Mouse (Mus musculus): ENCODE results near the gene Nav1.

Nav1 gene

DNA sequence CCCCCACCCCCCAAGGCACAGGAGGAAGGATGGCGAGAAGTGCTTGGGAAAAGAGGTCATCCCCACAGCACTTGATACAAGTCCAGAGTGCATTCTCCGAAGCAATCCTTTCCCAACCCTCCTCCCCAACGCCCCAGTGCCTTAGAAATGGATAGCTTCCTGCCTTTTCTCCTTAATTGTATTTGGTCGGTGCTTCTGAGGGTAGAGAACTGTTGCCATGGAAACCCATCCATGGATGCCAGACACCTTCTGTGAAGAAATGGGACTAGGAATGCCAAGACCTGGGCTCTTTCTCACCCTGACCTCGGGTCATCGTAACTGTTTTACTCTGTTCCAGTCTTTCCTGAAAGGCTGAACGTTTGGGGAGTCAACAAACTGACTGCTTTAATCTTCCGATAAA is 26.1 kb downstream of the Nav1 start:
- DNase-seq = no peak

DNA sequence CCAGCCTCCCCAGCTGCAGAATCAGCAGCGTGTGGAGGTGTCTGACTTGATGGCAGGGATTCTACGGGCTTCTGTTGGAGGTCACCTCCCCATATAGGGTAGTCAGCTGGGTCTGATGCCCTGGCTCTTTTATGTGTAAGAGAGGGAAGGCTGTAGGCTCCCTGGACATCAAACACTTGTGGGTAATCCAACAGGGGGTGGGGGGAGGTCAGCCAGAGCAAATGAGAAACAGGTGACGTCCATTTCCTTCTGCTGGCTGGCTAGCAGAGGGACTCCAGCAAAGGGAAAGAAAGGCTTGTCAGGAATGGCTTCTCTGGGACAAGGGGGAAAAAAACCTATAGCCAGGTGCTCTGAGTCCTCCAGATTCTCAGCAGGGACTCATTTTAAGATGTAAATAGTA is 28.0 kb downstream of the Nav1 start:
- no peak for DNase-seq

DNA sequence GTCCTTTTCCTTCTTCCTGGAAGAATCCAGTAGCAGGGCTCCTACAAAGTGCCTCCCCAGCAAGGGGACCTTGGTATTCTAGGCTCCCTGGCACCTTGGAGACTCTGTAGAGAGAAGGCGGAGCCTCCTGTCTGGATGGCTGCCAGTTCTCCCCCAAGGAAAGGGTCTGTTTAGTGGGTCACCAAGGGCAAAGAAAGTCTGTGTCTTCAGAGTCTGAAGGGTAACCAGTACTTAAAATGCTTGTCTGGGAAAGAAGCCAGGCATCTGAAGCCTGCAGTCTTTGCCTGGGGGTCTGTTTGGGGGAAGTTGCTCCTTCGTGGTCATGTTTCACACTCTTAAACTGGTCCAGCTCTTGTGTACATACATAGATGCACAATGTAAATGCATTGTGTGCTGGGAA is 29.3 kb downstream of the Nav1 start:
- no peak for DNase-seq

DNA sequence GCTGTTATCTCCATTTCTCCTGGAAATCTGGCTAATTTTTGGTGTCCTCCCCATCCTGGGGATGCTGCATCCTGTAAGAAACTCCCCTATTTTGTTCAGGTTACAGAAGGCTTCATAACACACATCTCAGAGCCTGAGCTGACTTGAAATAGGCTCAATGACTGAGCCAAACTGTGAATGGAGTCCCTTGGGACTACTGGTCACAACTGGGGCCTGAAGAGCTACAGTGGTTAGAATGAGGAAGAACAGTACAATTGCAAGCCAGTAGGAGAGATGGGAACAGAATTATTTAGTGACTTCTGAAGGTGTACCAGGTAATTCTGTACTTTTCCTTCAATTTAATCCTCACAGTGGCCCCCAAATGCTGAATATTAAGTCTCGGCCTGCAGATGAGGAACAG is 31.7 kb downstream of the Nav1 start:
- no peak for DNase-seq

DNA sequence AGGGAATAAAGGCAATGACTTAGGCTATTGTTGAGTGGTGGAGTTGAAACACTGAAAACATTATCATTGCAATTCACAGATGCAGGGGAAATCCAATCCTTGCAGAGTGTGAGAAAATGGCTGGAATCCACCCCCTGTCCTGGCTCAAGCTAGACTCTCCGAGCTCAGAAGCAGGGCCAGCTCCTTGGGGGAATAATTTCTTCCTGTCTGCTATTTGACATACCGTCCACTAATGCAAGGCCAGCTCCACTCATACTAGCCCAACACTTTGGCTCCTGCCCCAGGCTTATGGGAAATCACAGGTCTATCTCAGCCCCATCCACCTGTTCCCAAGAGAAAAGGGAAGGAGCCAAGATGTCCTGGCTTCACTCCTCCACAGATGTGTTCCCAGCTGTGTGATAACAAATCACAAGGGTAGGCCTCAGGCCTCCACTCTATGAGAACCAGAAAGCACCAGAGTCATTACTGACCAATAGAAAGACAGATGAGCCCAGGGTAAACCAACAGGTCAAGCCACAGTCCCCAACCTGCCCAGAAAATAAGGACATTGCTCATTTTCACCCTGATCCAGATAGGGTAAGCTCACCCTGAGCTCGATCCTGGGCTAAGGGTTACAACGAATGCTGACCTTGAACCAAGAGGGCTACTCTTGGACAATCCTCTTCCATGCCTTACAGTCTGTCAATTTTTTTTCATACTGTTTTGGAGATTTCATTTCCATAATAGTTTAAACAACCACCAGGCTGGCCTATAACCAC is 32.5 kb downstream of the Nav1 start:
- DNase-seq = no peak

DNA sequence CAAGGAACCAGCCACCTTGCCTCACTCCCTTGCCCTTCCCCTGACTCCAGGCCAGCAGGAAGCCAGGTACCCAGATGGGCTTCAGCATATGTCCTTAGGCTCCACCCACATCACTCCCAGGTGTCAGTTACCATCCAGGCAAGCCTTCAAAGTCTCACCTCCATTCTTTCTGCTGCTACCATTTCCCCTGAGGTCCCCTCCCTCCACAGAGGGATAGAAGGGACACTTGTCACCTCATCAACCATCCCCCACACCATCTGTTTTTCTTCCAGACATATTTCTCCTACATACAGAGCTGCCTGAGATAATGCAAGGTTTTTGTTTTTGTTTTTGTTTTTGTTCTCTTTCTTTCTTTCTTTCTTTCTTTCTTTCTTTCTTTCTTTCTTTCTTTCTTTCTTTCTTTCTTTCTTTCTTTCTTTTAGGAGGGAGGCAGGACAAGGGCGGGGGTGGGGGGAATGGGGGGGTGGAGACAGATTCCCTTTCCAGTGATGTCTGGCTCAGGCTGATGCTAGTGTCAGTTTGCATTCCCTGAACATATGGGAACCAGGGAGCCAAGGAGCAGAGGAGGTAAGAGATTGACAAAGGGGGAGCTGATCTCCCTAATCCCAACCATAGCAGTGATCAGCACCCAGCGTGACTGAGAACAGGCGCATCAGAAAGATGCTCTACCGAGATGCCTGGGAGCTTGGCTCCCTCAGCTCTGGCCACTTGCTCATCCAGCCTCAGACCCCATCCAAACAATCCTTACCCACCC is 34.8 kb downstream of the Nav1 start:
- DNase-seq = no peak

DNA sequence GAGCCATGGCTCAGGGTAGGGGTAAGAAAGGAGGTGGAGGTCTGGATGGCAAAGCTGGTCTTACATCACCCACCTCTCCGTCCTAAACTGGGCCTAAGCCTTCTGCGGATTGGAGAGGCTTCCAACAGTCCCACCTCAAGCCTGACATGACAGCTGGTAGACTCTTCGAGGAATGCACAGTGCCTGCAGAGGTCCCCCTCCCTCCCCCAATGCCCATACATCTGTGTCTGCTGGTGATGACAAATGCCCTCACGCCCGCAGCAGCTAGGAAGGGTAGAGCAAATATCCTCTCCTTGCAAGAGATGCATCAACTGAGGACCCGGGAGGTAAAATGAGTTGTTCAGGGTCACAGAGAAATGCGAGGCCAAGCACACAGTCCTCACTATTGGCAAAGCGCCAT is 39.0 kb downstream of the Nav1 start:
- DNase-seq = no peak

DNA sequence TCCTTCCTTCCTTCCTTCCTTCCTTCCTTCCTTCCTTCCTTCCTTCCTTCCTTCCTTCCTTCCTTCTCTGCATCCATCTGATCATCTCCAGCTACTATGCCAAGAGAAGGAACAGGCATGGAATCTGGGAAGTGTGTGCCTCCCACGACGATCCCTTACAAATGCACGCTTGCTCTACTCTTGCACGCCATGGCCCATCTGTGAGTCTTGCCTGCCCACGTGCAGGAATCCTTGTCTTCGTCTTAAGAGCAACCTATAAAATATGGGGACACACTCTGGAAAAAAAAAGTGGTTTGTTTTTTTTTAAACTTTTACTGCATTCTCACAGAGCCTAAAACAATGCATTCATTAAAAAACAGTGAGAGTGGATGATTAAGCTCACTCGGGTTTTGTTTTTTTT is 40.5 kb downstream of the Nav1 start:
- no peak for DNase-seq

DNA sequence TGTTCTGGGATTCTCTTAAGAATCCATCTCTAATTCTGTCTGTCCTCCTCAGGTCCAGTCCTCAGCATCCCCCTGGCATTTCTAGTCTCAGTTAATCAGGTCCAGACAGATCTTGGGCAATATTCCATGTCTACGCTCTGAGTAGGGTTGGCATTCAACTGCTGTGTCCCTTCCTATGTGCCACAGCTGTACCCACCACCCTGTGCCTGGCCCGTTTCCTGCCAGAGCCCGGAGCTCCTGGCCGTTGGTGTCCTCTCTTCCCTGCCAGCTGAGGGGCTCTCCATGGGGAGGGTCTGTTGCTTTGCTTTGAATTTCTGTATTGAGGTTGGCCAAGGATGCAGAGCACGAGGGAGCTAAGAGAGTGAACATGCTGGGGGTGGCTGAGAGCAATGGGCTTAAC is 41.3 kb downstream of the Nav1 start:
- DNase-seq = no peak

DNA sequence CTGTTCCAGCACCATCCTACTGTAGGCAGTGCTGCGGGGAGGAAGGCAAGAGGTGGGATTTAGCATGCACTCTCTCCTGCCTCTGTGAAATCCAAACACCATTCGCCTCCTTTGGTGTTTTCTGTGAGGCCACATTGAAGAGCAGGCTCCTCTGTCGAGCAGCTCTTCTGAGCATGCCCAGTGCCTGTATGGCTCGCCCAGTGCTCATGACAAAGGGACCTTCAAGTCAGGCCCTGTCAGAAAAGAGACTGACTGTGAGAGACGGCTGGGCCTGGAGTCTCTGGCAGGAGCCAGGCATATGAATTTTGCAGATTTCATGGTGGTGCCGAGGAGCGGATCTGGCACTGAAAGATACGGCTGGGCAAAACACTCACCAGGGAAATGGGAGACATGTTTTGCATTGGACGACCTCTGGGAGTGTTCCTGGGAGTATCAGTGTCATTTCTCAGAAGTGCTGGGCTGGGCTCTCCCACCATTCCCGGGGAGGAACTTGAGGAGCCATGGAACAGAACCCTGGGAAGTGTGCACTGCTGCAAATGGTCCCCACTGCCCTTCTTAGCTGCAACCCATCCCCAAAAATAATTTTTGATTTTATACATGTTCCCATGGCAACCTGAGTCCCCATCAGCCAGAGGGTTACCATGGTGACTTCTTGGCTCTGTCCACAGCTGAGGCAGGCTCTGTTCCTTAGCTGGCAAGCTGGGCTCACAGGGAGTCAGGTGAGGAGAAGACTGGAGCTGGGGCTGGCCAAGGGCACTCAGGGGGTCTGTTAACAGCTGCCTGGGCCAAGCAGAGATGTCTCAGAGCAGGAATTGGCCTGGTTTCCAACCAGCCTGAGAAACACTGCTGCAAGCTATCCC is 42.2 kb downstream of the Nav1 start:
- no peak for DNase-seq

DNA sequence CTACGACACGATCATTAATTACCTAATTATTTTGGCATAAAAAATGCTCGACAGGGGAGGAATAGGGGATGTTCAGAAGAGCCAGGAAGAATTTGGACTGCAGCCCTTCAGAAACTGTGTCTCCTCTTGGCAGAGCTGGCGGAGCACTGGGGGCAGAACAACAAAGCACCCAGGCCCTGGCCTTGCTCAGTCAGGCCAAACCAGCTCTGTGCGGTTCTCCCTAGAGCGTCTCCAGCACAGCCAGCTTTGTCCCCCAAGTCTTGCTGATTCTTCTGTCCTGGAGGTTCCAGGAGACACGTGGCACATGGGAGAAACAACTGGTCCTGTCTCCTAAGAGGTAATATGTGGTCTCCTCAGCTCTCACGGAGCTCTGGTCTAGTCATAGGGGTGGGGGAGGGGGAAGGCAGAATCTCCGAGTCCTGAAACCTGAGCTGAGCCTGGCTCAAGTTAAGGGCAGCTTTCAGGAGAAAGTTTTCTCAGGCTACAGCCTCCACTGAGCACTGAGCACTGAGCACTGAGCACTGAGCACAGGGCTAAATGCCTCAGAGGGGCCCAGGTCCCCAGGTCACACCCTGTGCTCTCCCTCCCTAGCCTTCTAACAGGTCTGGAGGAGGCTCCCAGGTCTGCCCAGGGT is 43.2 kb downstream of the Nav1 start:
- no peak for DNase-seq

DNA sequence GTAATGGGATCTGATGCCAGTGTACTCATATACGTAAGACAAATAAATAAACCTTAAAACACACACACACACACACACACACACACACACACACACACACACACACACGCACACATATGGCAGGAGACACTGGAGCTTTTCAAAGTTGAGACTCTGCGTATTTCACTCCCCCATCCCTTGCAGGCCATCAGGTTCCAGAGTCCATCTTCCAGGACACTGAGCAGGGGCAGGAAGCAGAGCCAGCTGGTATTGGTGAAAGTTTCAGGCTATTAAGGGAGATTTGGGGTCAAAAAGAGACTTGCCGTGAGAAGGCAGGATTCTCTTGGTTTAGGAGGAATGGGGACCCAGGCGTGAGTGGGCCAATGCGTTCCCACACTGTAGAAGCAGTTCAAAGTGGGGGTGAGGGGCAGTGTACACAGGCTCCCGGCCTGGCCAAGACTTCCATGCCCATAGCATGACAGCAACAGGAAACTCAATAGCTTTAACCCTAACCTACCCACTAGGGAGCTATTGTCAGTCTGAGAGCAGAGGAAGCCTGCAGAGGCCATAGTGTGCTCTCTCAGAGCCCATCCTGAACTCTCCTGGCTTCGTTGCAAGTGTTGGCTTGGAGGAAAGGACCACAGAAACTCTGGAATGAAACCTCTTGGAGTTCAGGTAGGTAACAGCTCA is 44.0 kb downstream of the Nav1 start:
- no peak for DNase-seq

DNA sequence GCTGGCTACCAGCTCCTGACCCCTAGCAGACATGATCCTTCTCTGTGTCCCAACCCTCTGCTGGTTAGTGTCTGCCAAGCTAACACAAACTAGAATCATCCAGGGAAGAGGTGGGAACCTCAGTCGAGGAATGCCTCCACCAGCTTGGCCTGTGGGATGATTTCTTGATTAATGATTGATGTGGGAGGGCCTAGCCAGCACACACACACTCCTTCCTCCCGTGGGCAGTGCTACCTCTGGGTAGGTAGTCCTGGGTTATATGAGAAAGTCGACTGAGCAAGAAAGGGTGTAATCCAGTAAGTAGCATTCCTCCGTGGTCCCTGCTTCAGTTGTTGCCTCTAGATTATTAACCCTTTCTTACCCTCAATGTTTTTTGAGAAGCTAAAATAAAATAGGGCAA is 45.0 kb downstream of the Nav1 start:
- DNase-seq = no peak

DNA sequence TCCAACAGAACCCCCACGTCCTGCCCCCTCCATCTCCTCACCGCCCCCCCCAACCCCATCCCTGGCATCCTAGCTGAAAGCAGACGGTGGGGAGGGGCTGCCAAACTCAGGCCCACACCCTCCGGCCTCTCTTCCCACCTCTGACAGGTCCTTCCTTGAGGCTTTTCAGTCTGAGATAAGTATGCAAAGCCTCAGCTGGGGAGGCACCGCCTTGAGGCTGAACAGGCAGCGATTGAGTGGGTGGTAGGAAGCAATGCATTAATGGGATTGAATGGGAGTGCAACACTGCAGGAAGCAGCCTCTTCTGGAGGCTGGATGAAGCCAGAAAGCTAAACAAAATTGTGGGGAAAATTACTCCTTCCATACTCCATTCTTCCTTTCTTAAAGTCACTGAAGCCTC is 45.8 kb downstream of the Nav1 start:
- DNase-seq = no peak

DNA sequence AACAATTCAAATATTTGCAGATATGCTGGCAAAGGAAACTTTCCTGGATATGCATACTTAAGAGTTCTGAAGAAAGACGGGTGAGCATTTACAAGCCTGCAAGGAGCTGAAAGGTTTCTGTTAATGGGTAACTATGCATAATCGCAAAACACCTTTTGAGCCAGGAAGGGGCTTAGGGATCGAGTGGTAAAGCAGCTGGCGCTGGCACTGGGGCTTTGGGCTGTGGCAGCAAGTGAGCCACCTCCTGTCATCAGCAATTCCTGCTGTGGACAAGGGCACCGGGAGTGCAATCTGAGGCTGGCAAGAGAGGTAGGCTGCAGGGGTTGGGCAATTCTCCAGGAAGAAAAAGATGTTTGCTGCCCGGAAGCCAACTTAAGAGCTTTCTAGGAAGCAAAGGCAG is 49.1 kb downstream of the Nav1 start:
- DNase-seq = no peak

DNA sequence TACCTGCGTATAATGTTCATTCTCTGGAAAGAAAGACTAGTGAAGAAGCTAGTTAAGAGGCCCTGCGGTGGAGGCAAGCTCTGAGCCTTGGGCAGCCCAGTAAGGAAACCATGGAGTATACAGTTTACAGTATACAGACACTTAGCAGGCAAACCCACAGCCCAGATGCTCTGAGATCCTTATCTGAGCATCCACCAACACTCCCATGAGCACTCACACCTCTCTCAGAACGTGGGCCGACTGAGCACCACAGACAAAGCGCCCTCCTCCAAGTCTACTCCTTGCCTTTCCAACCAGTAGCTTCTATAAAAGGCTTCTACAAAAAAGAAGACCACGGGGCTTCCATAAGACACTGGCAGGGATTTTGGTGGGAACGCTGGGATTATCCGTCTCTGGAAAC is 51.2 kb downstream of the Nav1 start:
- no peak for DNase-seq

DNA sequence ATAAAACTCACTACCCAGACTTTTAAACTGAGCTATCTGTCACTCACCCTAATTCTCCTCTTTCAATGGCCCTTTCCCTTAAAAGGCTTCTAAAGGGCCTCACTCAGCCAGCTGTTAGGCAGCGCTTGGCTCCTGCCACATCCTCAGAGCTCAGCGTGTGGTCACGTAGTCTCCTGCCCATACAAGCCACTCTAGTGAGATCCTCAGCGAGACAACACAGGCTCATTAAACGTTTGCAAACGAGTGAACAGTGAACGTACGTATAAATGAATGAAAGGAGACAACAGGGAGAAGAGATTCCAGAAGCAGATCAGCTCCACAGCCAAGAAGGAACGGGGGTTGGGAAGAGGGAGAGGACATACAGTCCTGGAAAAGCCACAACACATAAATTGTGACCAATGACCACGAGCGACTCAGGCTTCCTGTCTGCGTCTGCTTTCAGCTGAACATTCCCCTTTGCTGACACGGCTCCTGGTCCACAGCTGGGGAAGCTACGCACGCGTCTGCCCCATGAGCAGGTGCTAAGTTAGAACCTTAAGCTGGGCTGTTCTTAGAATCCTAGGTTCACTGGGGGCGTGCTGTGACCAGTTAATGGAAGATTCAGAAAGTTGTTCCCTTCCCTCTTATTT is 52.3 kb downstream of the Nav1 start:
- no peak for DNase-seq

DNA sequence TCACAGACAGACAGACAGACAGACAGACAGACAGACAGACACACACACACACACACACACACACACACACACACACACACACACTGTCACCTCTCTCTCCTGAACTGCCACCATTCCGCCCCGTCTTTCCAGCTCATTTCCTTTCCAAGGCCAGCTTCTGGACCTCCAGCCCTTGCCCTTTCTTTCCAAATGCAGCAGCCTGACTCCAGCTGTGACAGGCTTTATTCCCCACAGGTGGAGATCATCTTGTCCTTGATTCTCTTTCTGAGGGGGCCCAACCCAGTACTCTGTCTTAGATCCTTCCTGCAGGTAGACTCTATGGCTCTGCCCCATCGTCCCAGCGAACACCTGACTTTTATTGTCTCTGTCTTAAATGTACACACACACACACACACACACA is 53.5 kb downstream of the Nav1 start:
- DNase-seq = no peak

DNA sequence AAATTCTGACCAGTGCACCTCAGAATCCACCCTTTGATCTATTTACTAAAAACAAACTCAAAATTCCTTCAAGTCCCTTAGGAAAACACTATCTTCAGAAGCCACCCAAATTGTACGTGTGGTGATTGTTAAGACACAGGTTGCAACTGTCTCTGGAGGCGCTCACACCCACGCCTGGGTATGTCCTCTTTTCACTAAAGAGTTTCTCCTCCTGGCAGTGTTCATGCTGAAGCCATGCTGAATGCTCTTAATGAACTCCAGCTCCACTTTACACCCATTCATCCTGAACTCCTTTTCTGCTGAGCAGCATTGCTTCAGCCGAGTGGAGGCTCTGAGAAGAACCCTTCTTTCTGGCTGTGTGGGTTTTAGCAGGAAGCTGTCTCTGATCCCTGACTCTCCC is 53.9 kb downstream of the Nav1 start:
- DNase-seq = no peak

DNA sequence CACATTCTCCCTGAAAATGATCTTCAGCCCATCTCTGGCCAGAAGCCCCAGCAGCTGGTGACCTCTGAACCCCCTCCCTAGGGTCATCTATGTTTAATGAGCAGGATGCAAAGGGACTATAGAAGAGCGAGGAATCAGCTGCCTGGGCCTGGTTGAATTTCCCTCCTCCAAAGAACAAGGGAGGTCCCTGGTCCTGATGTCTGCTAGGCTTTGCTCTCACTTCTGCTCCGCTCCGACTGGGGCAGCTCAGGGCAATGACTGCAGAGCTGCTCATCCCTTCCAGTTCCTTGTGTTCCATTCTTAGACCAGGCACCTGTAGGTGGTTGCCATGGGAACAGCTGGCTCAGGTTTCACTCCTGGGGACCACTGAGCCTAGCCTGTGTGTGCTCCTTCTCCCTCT is 56.2 kb downstream of the Nav1 start:
- DNase-seq = no peak

DNA sequence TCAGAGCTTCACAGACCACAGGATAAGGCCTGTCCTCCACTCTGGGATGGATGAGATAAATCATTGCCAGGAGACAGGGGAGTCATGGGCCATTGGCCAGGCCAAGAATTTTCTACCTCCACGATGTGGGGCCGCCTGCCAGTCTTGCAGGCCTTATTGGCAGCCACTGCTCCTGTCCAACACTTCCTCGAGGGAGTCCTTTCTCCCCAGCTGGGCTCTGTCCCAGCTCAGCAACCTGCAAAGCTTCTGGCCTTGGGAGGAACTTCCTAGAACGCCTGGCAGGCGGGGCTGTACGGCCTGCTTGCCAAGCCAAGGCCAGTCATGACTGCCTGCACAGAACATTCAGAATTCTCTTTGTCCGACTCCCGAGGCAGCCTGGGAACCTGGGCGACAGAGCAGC is 58.3 kb downstream of the Nav1 start:
- no peak for DNase-seq

DNA sequence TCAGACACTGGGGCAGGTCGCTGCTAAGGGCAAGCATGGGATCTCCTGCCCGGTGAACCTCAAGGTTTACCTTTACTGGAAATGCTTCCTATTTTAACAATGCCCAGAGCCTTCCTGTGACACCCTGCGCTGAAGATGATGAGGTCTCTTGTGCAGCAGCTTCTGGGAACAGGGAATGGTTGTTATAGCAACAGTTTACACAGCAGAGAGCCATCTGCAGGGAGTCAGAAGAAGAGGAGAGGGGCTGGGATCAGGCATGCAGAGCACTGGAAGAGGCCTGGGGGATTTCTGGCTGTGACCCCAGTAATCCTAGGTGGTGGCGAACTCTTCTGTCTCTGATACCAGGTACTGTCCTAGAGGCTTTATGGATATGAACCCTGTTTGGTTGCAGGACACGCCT is 61.0 kb downstream of the Nav1 start:
- no peak for DNase-seq

Data from thymus, postnatal 25 days (tissue).